Mouse (Mus musculus) embryonic facial prominence, embryonic 15.5 days (tissue): ENCODE measurements around the gene Ntn4. TPM values are rescaled to one million over a fixed set of nuclear protein-coding genes. Genes with fewer than 3 reads are reported as not detected.

ENCODE experiments used
- ATAC-seq: fragments of 200-750 bp; cut with Nextera tagmentation; 2 replicates; pipeline ENCODE4 v1.8.0; 2017; ENCODE audit warnings: low read depth, moderate TSS enrichment; ENCODE audit not compliant: insufficient number of reproducible peaks, low FRiP score, low TSS enrichment
- H3K27ac ChIP-seq: fragments of 300-500 bp; sonication (generic); replicated peaks from 2 replicates; pipeline ENCODE4 v1.5.1; 2015; ENCODE audit warnings: mild to moderate bottlenecking, inconsistent platforms
- H3K27me3 ChIP-seq: fragments of 300-500 bp; sonication (generic); 2 replicates; pipeline ENCODE4 v1.6.1; 2015; ENCODE audit warnings: inconsistent platforms
- H3K36me3 ChIP-seq: fragments of 300-500 bp; sonication (generic); 2 replicates; pipeline ENCODE4 v1.6.1; 2015; ENCODE audit warnings: mild to moderate bottlenecking, inconsistent platforms
- H3K4me1 ChIP-seq: fragments of 300-500 bp; sonication (generic); 2 replicates; pipeline ENCODE4 v1.6.1; 2015; ENCODE audit warnings: inconsistent platforms
- H3K4me2 ChIP-seq: fragments of 300-500 bp; sonication (generic); replicated peaks from 2 replicates; pipeline ENCODE4 v1.6.1; 2015; ENCODE audit warnings: mild to moderate bottlenecking, inconsistent platforms
- H3K4me3 ChIP-seq: fragments of 300-500 bp; sonication (generic); replicated peaks from 2 replicates; pipeline ENCODE4 v1.5.1; 2015; ENCODE audit warnings: mild to moderate bottlenecking, inconsistent platforms
- H3K9ac ChIP-seq: fragments of 300-500 bp; sonication (generic); 2 replicates; pipeline ENCODE4 v1.6.1; 2015; ENCODE audit warnings: inconsistent platforms
- H3K9me3 ChIP-seq: fragments of 300-500 bp; sonication (generic); replicated peaks from 2 replicates; pipeline ENCODE4 v1.6.1; 2016; ENCODE audit warnings: inconsistent platforms
- WGBS: fragments of 180-500 bp; shearing (Covaris S2); methylation state at CpG from one replicate; pipeline ENCODE4 v1.1.7; 2015; 5-methylcytosine and 5-hydroxymethylcytosine counted together
- polyA plus RNA-seq: library from polyadenylated mRNA; unstranded; fragments of >200 nt; fragmentation: Nextera tagmentation; extraction: Ambion mirVana; gene quantifications from 2 replicates; pipeline ENCODE4 v1.2.1, GENCODE M21; 2015

Ntn4 gene
- polyA plus RNA-seq, 1 experiment from 2014 or later = 1.1 TPM

- WGBS = 84% methylated on average over 5 of the region's 5 CpGs
- Histone ChIP-seq H3K36me3 (no peaks in the 10 kb centered on the region), H3K4me2 (no peak overlapping the region), H3K4me3 (no peak overlapping the region), H3K27me3 (no peaks in the 10 kb centered on the region), H3K27ac (no peak overlapping the region), H3K9ac (no peak overlapping the region), H3K4me1 (no peaks in the 10 kb centered on the region), H3K9me3 (no peaks in the 10 kb centered on the region)
- no peak for ATAC-seq
Observed at GRCm38 (mm10) chr10:93766221-93766620, 125.7 kb downstream of the Ntn4 start.

DNA sequence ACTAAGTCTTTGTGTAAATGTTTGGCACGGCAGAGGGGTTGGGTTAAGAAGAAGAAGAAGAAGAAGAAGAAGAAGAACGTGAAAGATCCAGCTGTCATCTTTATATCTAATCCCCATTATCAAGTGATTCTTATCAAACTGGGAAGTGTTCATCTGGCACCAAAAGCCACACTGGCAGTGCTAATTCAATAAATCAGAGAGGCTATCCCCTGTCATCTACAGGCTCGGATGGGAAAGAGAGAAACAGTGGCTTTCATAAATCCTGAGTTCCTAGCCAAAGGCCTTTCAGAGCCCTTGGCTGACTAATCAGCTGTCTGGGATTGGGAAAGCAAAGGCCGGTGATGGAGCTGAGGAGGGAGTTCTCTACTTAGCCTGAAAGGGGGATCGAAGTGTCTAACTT is 126.8 kb downstream of the Ntn4 start:
- WGBS = 77% methylated on average over 5 of the region's 5 CpGs
- ATAC-seq = no peak
- Histone ChIP-seq H3K4me3 (no peak overlapping the region), H3K36me3 (no peaks in the 10 kb centered on the region), H3K4me2 (no peak overlapping the region), H3K9ac (no peak overlapping the region), H3K27ac (no peak overlapping the region), H3K4me1 (no peaks in the 10 kb centered on the region), H3K27me3 (no peaks in the 10 kb centered on the region), H3K9me3 (no peaks in the 10 kb centered on the region)

DNA sequence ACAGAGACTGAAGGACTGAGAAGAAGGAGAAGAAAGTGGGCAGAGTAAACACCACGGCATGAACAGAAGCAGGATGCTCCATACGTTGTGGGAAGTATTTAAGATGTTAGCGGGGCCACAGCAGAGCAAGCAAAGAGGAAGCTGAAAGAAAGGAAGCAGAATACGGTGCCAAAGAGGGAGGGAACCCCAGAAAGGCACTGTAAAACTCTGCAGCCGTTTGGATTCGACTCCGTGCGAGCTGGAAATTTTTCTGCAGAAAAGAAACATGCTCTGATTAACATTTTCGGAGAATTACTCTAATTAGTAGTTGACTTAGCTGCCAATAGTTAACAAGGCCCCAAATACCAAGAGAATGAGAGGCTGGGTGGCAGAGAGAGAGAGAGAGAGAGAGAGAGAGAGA is 127.7 kb downstream of the Ntn4 start:
- H3K4me3 ChIP-seq = no peak overlapping the region
- ATAC-seq = no peak
- WGBS = 50% methylated on average over 9 of the region's 9 CpGs
- no peaks in the 10 kb centered on the region for H3K36me3 ChIP-seq
- H3K9me3 ChIP-seq = no peaks in the 10 kb centered on the region
- H3K9ac ChIP-seq = no peak overlapping the region
- H3K27me3 ChIP-seq = no peaks in the 10 kb centered on the region
- H3K4me1 ChIP-seq = no peaks in the 10 kb centered on the region
- H3K27ac ChIP-seq = no peak overlapping the region
- no peak overlapping the region for H3K4me2 ChIP-seq

DNA sequence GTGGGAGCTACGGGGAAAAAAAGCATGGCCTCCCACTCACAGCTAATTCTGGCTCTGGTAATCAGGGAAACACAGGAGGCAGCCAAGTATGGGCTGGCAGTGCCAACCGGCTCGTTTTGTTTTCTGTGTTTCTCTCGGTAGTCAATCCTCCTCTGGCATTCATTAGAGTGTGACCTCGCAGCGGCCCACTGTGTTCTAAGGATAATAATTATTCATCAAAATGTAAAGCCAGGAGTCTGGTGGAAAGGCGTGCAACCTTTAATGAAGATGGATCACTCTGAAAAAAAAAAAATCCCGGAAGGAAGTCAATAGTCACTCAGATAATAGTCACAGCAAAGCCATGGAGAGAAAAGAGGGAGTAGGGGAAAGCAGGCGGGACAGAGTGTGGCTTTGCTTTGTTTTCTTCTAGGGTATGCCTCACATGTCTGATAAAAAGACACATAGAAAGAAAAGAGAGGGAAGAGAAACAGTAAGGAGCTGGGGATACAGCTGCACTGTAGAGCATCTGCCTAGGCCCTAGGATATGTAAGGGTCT is 131.5 kb downstream of the Ntn4 start:
- 51% methylated on average over 9 of the region's 9 CpGs for WGBS
- no peaks in the 10 kb centered on the region for H3K36me3 ChIP-seq
- no peaks in the 10 kb centered on the region for H3K9me3 ChIP-seq
- peaks cover under 1% of the 10 kb centered on the region; the same call in 1 of the 2 replicates for H3K4me1 ChIP-seq
- no peak overlapping the region for H3K4me3 ChIP-seq
- ATAC-seq = no peak
- no peak overlapping the region for H3K4me2 ChIP-seq
- H3K9ac ChIP-seq = no peak overlapping the region
- H3K27ac ChIP-seq = no peak overlapping the region
- no peaks in the 10 kb centered on the region for H3K27me3 ChIP-seq

GRCm38 (mm10) chr10:93772492-93772891 is 132.0 kb downstream of the Ntn4 start:
- Histone ChIP-seq H3K36me3 (no peaks in the 10 kb centered on the region), H3K4me1 (peaks cover 4% of the 10 kb centered on the region; the same call in 1 of the 2 replicates), H3K4me3 (no peak overlapping the region), H3K9me3 (no peaks in the 10 kb centered on the region), H3K9ac (no peak overlapping the region), H3K4me2 (no peak overlapping the region), H3K27me3 (no peaks in the 10 kb centered on the region), H3K27ac (no peak overlapping the region)
- ATAC-seq = no peak
- WGBS = 80% methylated on average over 3 of the region's 3 CpGs

DNA sequence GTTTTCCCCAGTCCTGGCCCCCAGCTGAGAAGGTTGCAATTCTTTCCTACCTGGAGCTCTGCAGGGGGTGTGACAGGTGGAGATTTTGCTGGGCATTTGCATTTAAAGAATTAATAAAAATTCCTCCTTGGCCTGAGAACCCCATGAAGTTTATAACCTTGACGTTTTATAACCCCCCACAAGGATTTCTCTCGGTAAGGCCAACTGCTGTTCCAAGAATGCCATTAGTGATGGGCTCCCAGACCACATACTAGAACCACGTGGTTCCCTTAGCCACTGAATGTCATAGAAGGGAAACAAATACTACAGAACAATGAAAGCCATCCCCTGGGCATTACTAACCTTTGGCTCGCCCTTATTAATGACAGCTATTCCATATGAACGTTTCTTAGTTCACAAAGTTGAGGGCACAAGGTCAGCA is 136.3 kb downstream of the Ntn4 start:
- H3K4me2 ChIP-seq = no peak overlapping the region
- H3K9me3 ChIP-seq = no peaks in the 10 kb centered on the region
- no peak overlapping the region for H3K4me3 ChIP-seq
- ATAC-seq = no peak
- H3K4me1 ChIP-seq = peaks cover 4% of the 10 kb centered on the region; the same call in 1 of the 2 replicates
- WGBS = 19% methylated on average over 5 of the region's 5 CpGs
- no peaks in the 10 kb centered on the region for H3K36me3 ChIP-seq
- H3K9ac ChIP-seq = no peak overlapping the region
- no peaks in the 10 kb centered on the region for H3K27me3 ChIP-seq
- H3K27ac ChIP-seq = no peak overlapping the region

- WGBS = 39% methylated on average over 7 of the region's 7 CpGs
- no peak for ATAC-seq
Observed at GRCm38 (mm10) chr10:93777372-93777771, 136.9 kb downstream of the Ntn4 start.

DNA sequence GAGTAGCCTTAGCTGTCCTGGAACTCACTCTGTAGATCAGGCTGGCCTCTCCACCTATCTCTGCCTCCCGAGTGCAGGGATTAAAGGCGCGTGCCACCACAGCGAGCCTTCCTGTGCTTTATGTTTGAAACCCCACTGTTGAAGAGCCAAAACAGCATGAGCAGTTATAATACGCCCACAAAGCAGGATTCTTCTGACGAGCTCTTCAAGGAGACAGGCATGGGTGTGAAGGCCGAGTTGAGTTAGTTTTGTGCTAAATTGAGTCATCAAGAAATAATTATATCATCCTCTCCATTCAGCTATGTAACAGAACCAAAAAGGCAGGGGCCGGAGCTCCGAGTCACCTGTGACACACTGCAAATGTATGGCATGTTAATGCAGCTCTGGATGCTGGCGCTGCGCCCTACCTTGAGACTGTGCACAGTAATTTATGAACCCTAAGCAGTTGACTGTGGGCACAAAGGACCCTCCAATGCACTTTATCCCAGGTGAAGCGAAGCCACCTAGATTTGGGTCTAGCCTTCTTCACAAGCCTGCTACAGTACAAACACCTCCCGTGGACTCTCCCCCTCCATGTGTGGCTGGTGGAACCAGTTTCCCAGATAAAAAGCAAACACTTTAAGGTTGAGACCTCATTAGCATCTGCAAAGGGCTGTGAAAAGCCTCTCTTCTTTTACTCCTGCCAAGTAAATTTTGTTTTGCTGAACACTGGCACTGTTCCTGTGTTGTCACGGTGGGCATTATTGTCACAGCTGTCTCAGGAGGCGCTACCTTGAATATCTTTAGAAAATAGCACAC is 142.9 kb downstream of the Ntn4 start:
- no peaks in the 10 kb centered on the region for H3K9me3 ChIP-seq
- 66% methylated on average over 15 of the region's 15 CpGs for WGBS
- no peaks in the 10 kb centered on the region for H3K4me1 ChIP-seq
- no peaks in the 10 kb centered on the region for H3K27me3 ChIP-seq
- H3K36me3 ChIP-seq = no peaks in the 10 kb centered on the region
- H3K9ac ChIP-seq = no peak overlapping the region
- H3K4me3 ChIP-seq = no peak overlapping the region
- ATAC-seq = no peak
- H3K27ac ChIP-seq = no peak overlapping the region
- no peak overlapping the region for H3K4me2 ChIP-seq

More at GRCm38 (mm10) chr10:93777372-93777771, 136.9 kb downstream of the Ntn4 start:
- Histone ChIP-seq H3K4me1 (peaks cover 4% of the 10 kb centered on the region; the same call in 1 of the 2 replicates), H3K36me3 (no peaks in the 10 kb centered on the region), H3K4me2 (no peak overlapping the region), H3K27ac (no peak overlapping the region), H3K4me3 (no peak overlapping the region), H3K9me3 (no peaks in the 10 kb centered on the region), H3K27me3 (no peaks in the 10 kb centered on the region), H3K9ac (no peak overlapping the region)

Other genes with a start within 250 kb of the Ntn4 start
- 202 and 203 TPM in 2 replicates for gene Lta4h, start 187.3 kb upstream of the Ntn4 start, polyA plus RNA-seq
- 0.63 and 3.4 TPM in 2 replicates for gene Hal, start 151.9 kb upstream of the Ntn4 start, polyA plus RNA-seq
- 0.11 and 0.29 TPM in 2 replicates for gene Amdhd1, start 100.6 kb upstream of the Ntn4 start, polyA plus RNA-seq
- gene Ccdc38, start 100.0 kb upstream of the Ntn4 start, polyA plus RNA-seq = 0.41 TPM in 2 replicates
- gene Snrpf, start 51.0 kb upstream of the Ntn4 start, polyA plus RNA-seq = 103 and 107 TPM in 2 replicates
- 1.3 TPM in 2 replicates for gene Usp44, start 190.9 kb downstream of the Ntn4 start, polyA plus RNA-seq